Mouse (Mus musculus) lung, adult 2 months (tissue): Measurements from ENCODE around the gene Gm10153. TPM values are rescaled to one million over a fixed set of nuclear protein-coding genes. Genes with fewer than 3 reads are reported as not detected.
"Not testable (repeated sequence)": the region's sequence is repeated elsewhere in the genome, so short reads cannot be mapped to it uniquely, and the experiment has no call there.

Experiments
- DNase-seq: peaks from one replicate; pipeline ENCODE4 v3.0.0; 2022
- H3K4me1 ChIP-seq: fragments of 200-500 bp; 2 replicates; pipeline ENCODE4 v1.6.1; 2011; ENCODE audit warnings: low read length; ENCODE audit not compliant: control insufficient read depth, insufficient read depth
- H3K4me3 ChIP-seq: fragments of 200-500 bp; replicated peaks from 2 replicates; pipeline ENCODE3; 2011; ENCODE audit warnings: low read depth, mild to moderate bottlenecking, control low read depth, low read length; ENCODE audit errors: extremely low read depth
- CTCF ChIP-seq: fragments of 200-500 bp; IDR thresholded peaks from 2 replicates; pipeline ENCODE4 v1.5.1; 2011; ENCODE audit warnings: mild to moderate bottlenecking, low read length, control low read depth; ENCODE audit not compliant: insufficient read depth
- POLR2A ChIP-seq: fragments of 200-500 bp; IDR thresholded peaks from 2 replicates; pipeline ENCODE4 v1.6.1; 2011; ENCODE audit warnings: low read depth, mild to moderate bottlenecking, control low read depth, low read length, borderline replicate concordance; ENCODE audit errors: extremely low read depth
- WGBS: fragments of 180-500 bp; shearing (Covaris S2); methylation state at CpG from one replicate; pipeline ENCODE4 v1.1.7; 2018; 5-methylcytosine and 5-hydroxymethylcytosine counted together
- polyA plus RNA-seq: library from polyadenylated mRNA; depleted of rRNA; stranded (reverse); fragments of >200 nt; gene quantifications from 2 replicates; pipeline ENCODE4 v1.2.3, GENCODE M21; 2012; rRNA removed

Gene Gm10153
- polyA plus RNA-seq = not detected in 2 replicates

GRCm38 (mm10) chr7:142190289-142190688, at the start of gene Gm10153:
Gm10153 (minus strand) TSS chr7:142190389.
- no peak for DNase-seq
- 21% methylated on average over 2 of the region's 2 CpGs for WGBS
- Histone ChIP-seq H3K4me3 (no peak within 1 kb of the TSS), H3K4me1 (no peaks in the 10 kb centered on the region)
- no peak for TF ChIP-seq CTCF
- no peak for TF ChIP-seq POLR2A

GRCm38 (mm10) chr7:142231540-142231939, 41.4 kb upstream of the Gm10153 start:
- no peak overlapping the region for H3K4me3 ChIP-seq
- TF ChIP-seq POLR2A (no peak), CTCF (no peak)
- DNase-seq = no peak
- WGBS = 20% methylated on average over 1 of the region's 1 CpGs
- H3K4me1 ChIP-seq = no peaks in the 10 kb centered on the region

GRCm38 (mm10) chr7:142229871-142230270, 39.7 kb upstream of the Gm10153 start, which contains the start of gene Krtap5-5:
Krtap5-5 (minus strand) TSS chr7:142229971.
- not testable (repeated sequence) for H3K4me3 ChIP-seq, DNase-seq, H3K4me1 ChIP-seq
- 35% methylated on average over 3 of the region's 3 CpGs for WGBS

GRCm38 (mm10) chr7:142224518-142224917, 34.3 kb upstream of the Gm10153 start:
- WGBS = 27% methylated on average over 2 of the region's 2 CpGs
- TF ChIP-seq CTCF (no peak), POLR2A (no peak)
- no peaks in the 10 kb centered on the region for H3K4me1 ChIP-seq
- H3K4me3 ChIP-seq = no peak overlapping the region
- no peak for DNase-seq

- WGBS = 45% methylated on average over 1 of the region's 1 CpGs
- DNase-seq, H3K4me1 ChIP-seq, H3K4me3 ChIP-seq: not testable (repeated sequence)
These were observed 21.9 kb upstream of the Gm10153 start for GRCm38 (mm10) chr7:142212136-142212535.

- Histone ChIP-seq H3K4me3 (no peak within 1 kb of the TSS), H3K4me1 (no peaks in the 10 kb centered on the region)
- DNase-seq = no peak
- no peak for TF ChIP-seq POLR2A
- TF ChIP-seq CTCF = no peak
- WGBS = 53% methylated on average over 1 of the region's 1 CpGs
These were observed 21.4 kb upstream of the Gm10153 start, which contains the start of gene Gm7579 for GRCm38 (mm10) chr7:142211559-142211958. Gm7579 (plus strand) TSS chr7:142211859.

GRCm38 (mm10) chr7:142206891-142207290, 16.7 kb upstream of the Gm10153 start:
- H3K4me3 ChIP-seq, DNase-seq, H3K4me1 ChIP-seq: not testable (repeated sequence)
- 81% methylated on average over 5 of the region's 5 CpGs for WGBS

GRCm38 (mm10) chr7:142205488-142205887, 15.3 kb upstream of the Gm10153 start:
- TF ChIP-seq POLR2A = no peak
- no peak for TF ChIP-seq CTCF
- no peak for DNase-seq

GRCm38 (mm10) chr7:142201064-142201463, 10.9 kb upstream of the Gm10153 start, which contains the start of gene Krtap5-3:
Krtap5-3 (plus strand) TSS chr7:142201364.
- Histone ChIP-seq H3K4me3 (no peak within 1 kb of the TSS), H3K4me1 (no peaks in the 10 kb centered on the region)
- no peak for DNase-seq
- no peak for TF ChIP-seq POLR2A
- TF ChIP-seq CTCF = no peak
- WGBS = 47% methylated on average over 1 of the region's 1 CpGs

More at GRCm38 (mm10) chr7:142205488-142205887, 15.3 kb upstream of the Gm10153 start:
- Histone ChIP-seq H3K4me1 (no peaks in the 10 kb centered on the region), H3K4me3 (no peak overlapping the region)

- Histone ChIP-seq H3K4me1 (no peaks in the 10 kb centered on the region), H3K4me3 (no peak overlapping the region)
- WGBS = 66% methylated on average over 2 of the region's 2 CpGs
- no peak for TF ChIP-seq POLR2A
- TF ChIP-seq CTCF = no peak
- DNase-seq = no peak
These were observed 8.6 kb upstream of the Gm10153 start for GRCm38 (mm10) chr7:142198748-142199147.

GRCm38 (mm10) chr7:142188156-142188555, 2.0 kb downstream of the Gm10153 start:
- TF ChIP-seq CTCF = no peak
- no peak for TF ChIP-seq POLR2A

More at GRCm38 (mm10) chr7:142188156-142188555, 2.0 kb downstream of the Gm10153 start:
- Histone ChIP-seq H3K4me3 (no peak overlapping the region), H3K4me1 (no peaks in the 10 kb centered on the region)
- WGBS = 60% methylated on average over 2 of the region's 2 CpGs
- no peak for DNase-seq
